Comparison of ENCODE assay signal across 15 mouse cellular contexts in the genomic region with DNA sequence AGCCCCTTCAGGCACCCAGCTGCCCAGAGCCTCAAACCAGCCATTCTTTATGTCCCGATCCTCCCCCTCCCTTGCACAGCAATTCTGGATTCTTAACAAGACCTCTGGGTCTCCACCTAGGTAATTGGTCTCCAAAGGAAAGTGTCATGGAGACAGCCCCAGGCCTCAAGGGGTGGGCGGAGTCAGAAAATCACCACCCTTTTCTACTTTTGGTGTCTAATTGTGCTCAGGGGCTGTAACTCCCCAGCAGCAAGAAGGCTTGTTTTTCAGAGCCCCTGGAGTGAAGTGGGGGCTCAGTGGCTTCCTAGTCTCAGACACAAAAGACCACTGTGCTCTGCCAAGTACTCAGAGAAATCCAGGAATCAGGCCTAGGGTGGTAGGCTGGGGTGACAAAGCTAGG. TPM values are rescaled to one million over a fixed set of nuclear protein-coding genes. Genes with fewer than 3 reads are reported as not detected.
A peak's percentile ranks its signal among the peaks of the same experiment; 100 is the strongest.
DNase-seq lines count a peak whose midpoint lies in the region; ATAC-seq and TF ChIP-seq lines count a peak whose summit lies in the region.
"Had no signal": no experiment of that assay in that cellular context is flagged by ENCODE, and none has a peak within 500 bp of the region (broad histone marks: within the 10 kb centered on the region; RNA-seq: fewer than 3 reads in every experiment).

No protein-coding gene starts in this region.

- no peaks in the 10 kb centered on the region for H3K27me3 ChIP-seq in heart, embryonic 16.5 days (ENCODE audit: control insufficient read depth, insufficient read depth, low read length)
- H3K27me3 ChIP-seq in midbrain, embryonic 13.5 days: no peaks in the 10 kb centered on the region
- no peaks in the 10 kb centered on the region for H3K27me3 ChIP-seq in midbrain, postnatal 0 days (ENCODE audit: insufficient read depth, low read length)
- H3K27me3 ChIP-seq: hindbrain, embryonic 15.5 days; limb, embryonic 15.5 days; stomach, embryonic 15.5 days had no signal

- no peaks in the 10 kb centered on the region for H3K9me3 ChIP-seq in heart, embryonic 16.5 days (replicated peaks; ENCODE audit: control insufficient read depth, low read length)
- no peaks in the 10 kb centered on the region for H3K9me3 ChIP-seq in midbrain, embryonic 13.5 days
- no peaks in the 10 kb centered on the region for H3K9me3 ChIP-seq in midbrain, postnatal 0 days (ENCODE audit: low read length)
- H3K9me3 ChIP-seq: hindbrain, embryonic 15.5 days; limb, embryonic 15.5 days; megakaryocyte, embryonic 14.5 days; stomach, embryonic 15.5 days had no signal

- DNase-seq in heart, postnatal 10 days: no peak
- no peak for DNase-seq in midbrain, postnatal 0 days (ENCODE audit: low spot score)
- peak; percentile 66 for DNase-seq in ZHBTc4 (ENCODE audit: low read depth, low spot score)
- no peak for DNase-seq in Muller cell, postnatal 12 days (ENCODE audit: inconsistent ontology term)
- no peak for DNase-seq in lung, adult 18-20 months
- DNase-seq: gastrocnemius, postnatal 10 days had no signal

- ATAC-seq in heart, embryonic 16.5 days (replicated peaks; ENCODE audit: extremely low read depth, insufficient read depth, low FRiP score): peak; percentile 42; the same call in 1 of the 2 replicates
- 0 out of 2 replicates have a peak, but pooled peaks have one; percentile 34 for ATAC-seq in midbrain, embryonic 13.5 days
- no peak for ATAC-seq in midbrain, postnatal 0 days (ENCODE audit: low FRiP score)
- 0 out of 2 replicates have a peak, but pooled peaks have one; percentile 2 for ATAC-seq in granulocyte monocyte progenitor cell, adult 5-6 weeks (replicated peaks; ENCODE audit: poor library complexity, severe bottlenecking)

- H3K36me3 ChIP-seq in heart, embryonic 16.5 days (ENCODE audit: control insufficient read depth, insufficient read depth): no peaks in the 10 kb centered on the region
- H3K36me3 ChIP-seq in midbrain, embryonic 13.5 days: no peaks in the 10 kb centered on the region
- no peaks in the 10 kb centered on the region for H3K36me3 ChIP-seq in midbrain, postnatal 0 days (ENCODE audit: insufficient read depth, low read length)
- H3K36me3 ChIP-seq: hindbrain, embryonic 15.5 days; limb, embryonic 15.5 days; stomach, embryonic 15.5 days had no signal

- no peaks in the 10 kb centered on the region for H3K4me1 ChIP-seq in heart, embryonic 16.5 days (ENCODE audit: control insufficient read depth, insufficient read depth, low read length)
- peaks cover 10% of the 10 kb centered on the region for H3K4me1 ChIP-seq in midbrain, embryonic 13.5 days (replicated peaks)
- no peaks in the 10 kb centered on the region for H3K4me1 ChIP-seq in midbrain, postnatal 0 days (ENCODE audit: insufficient read depth, low read length)
- H3K4me1 ChIP-seq: stomach, embryonic 15.5 days had no signal

- H3K27ac ChIP-seq in heart, embryonic 16.5 days (ENCODE audit: low read length): peak overlapping the region; percentile 65; the same call in 1 of the 2 replicates
- no peak overlapping the region for H3K27ac ChIP-seq in midbrain, embryonic 13.5 days
- H3K27ac ChIP-seq in midbrain, postnatal 0 days (ENCODE audit: low read depth, low read length): no peak overlapping the region
- H3K27ac ChIP-seq: hindbrain, embryonic 15.5 days; layer of hippocampus, adult 2 months; limb, embryonic 15.5 days; stomach, embryonic 15.5 days had no signal

- WGBS in heart, embryonic 16.5 days: 81% methylated on average over 2 of the region's 2 CpGs
- 65% methylated on average over 2 of the region's 2 CpGs for WGBS in midbrain, embryonic 13.5 days
- 54% methylated on average over 2 of the region's 2 CpGs for WGBS in midbrain, postnatal 0 days

- no peak overlapping the region; the same call in 1 of the 2 replicates for H3K9ac ChIP-seq in heart, embryonic 16.5 days (ENCODE audit: low read length)
- no peak overlapping the region for H3K9ac ChIP-seq in midbrain, embryonic 13.5 days (replicated peaks)
- H3K9ac ChIP-seq in midbrain, postnatal 0 days (replicated peaks; ENCODE audit: low read length, poor library complexity, severe bottlenecking): no peak overlapping the region
- H3K9ac ChIP-seq: hindbrain, embryonic 15.5 days; limb, embryonic 15.5 days; stomach, embryonic 15.5 days had no signal

- H3K4me3 ChIP-seq in heart, embryonic 16.5 days (ENCODE audit: low read length): no peak overlapping the region
- H3K4me3 ChIP-seq in midbrain, embryonic 13.5 days (replicated peaks): no peak overlapping the region
- H3K4me3 ChIP-seq in midbrain, postnatal 0 days (ENCODE audit: low read depth, low read length): no peak overlapping the region
- H3K4me3 ChIP-seq: hindbrain, embryonic 15.5 days; layer of hippocampus, adult 2 months; limb, embryonic 15.5 days; megakaryocyte, embryonic 14.5 days; stomach, embryonic 15.5 days had no signal

- H3K4me2 ChIP-seq in heart, embryonic 16.5 days (ENCODE audit: low read depth, low read length): no peak overlapping the region
- no peak overlapping the region for H3K4me2 ChIP-seq in midbrain, embryonic 13.5 days (replicated peaks)
- no peak overlapping the region for H3K4me2 ChIP-seq in midbrain, postnatal 0 days (ENCODE audit: low read depth, low read length, poor library complexity, severe bottlenecking)
- H3K4me2 ChIP-seq: hindbrain, embryonic 15.5 days; limb, embryonic 15.5 days; stomach, embryonic 15.5 days had no signal

- intact Hi-C loops in heart, postnatal 10 days (cut with DNase I): no loop called here

- no peak for TF ChIP-seq CTCF in midbrain, postnatal 0 days (IDR thresholded peaks at IDR 0.05)

RNA-seq across cellular contexts. Expression of a gene that starts 11.5 kb away (rescaled TPM):
- polyA plus RNA-seq in heart, embryonic 16.5 days (2015; fragmentation: Nextera tagmentation; extraction: Ambion mirVana): 0.33 and 0.37 TPM in 2 replicates
- total RNA-seq in heart, postnatal 10 days (2021): not detected
- not detected in 2 replicates for polyA plus RNA-seq in midbrain, embryonic 13.5 days (2015; fragmentation: Nextera tagmentation; extraction: Ambion mirVana)
- 1.9 TPM in 1 of 2 replicates, not detected in the other for total RNA-seq in midbrain, postnatal 0 days (2014; rRNA removed)
- polyA plus RNA-seq in midbrain, postnatal 0 days (2015; fragmentation: Nextera tagmentation; extraction: Ambion mirVana): not detected in 2 replicates
- not detected in 2 replicates for total RNA-seq in granulocyte monocyte progenitor cell, adult 5-6 weeks (2014; fragmentation: Nextera tagmentation)
- total RNA-seq in granulocyte monocyte progenitor cell, adult 5-6 weeks (2017): not detected in 2 replicates
- total RNA-seq: gastrocnemius, postnatal 10 days had no signal
- polyA plus RNA-seq: C2C12; hindbrain, embryonic 15.5 days had no signal

RNA-seq across cellular contexts. Expression of a gene that starts 39.1 kb away (rescaled TPM):
- polyA plus RNA-seq in heart, embryonic 16.5 days (2015; fragmentation: Nextera tagmentation; extraction: Ambion mirVana): 17.3 and 17.4 TPM in 2 replicates
- 1 to 10 TPM; 5.6 to 6.1 TPM for total RNA-seq in heart, postnatal 10 days (2021)
- 36.6 and 40.6 TPM in 2 replicates for polyA plus RNA-seq in midbrain, embryonic 13.5 days (2015; fragmentation: Nextera tagmentation; extraction: Ambion mirVana)
- total RNA-seq in midbrain, postnatal 0 days (2014; rRNA removed): 28.1 and 31.1 TPM in 2 replicates
- polyA plus RNA-seq in midbrain, postnatal 0 days (2015; fragmentation: Nextera tagmentation; extraction: Ambion mirVana): 22.1 and 25.2 TPM in 2 replicates
- 32.2 and 43.0 TPM in 2 replicates for total RNA-seq in granulocyte monocyte progenitor cell, adult 5-6 weeks (2014; fragmentation: Nextera tagmentation)
- 24.7 and 32.8 TPM in 2 replicates for total RNA-seq in granulocyte monocyte progenitor cell, adult 5-6 weeks (2017)

RNA-seq across cellular contexts. Expression of a gene that starts 44.8 kb away (rescaled TPM):
- 2.3 and 2.6 TPM in 2 replicates for polyA plus RNA-seq in heart, embryonic 16.5 days (2015; fragmentation: Nextera tagmentation; extraction: Ambion mirVana)
- under 1 TPM in 1 of 2 experiments, not detected in 1; 0.29 TPM for total RNA-seq in heart, postnatal 10 days (2021)
- 2.0 and 2.3 TPM in 2 replicates for polyA plus RNA-seq in midbrain, embryonic 13.5 days (2015; fragmentation: Nextera tagmentation; extraction: Ambion mirVana)
- not detected in 2 replicates for total RNA-seq in midbrain, postnatal 0 days (2014; rRNA removed)
- 1.5 and 2.2 TPM in 2 replicates for polyA plus RNA-seq in midbrain, postnatal 0 days (2015; fragmentation: Nextera tagmentation; extraction: Ambion mirVana)
- 0.99 and 4.6 TPM in 2 replicates for total RNA-seq in granulocyte monocyte progenitor cell, adult 5-6 weeks (2014; fragmentation: Nextera tagmentation)
- 1.9 and 4.6 TPM in 2 replicates for total RNA-seq in granulocyte monocyte progenitor cell, adult 5-6 weeks (2017)
- total RNA-seq: layer of hippocampus, adult 2 months had no signal

RNA-seq across cellular contexts. Expression of a gene that starts 57.1 kb away (rescaled TPM):
- 0.95 and 1.5 TPM in 2 replicates for polyA plus RNA-seq in heart, embryonic 16.5 days (2015; fragmentation: Nextera tagmentation; extraction: Ambion mirVana)
- under 1 TPM; 0.62 to 0.93 TPM for total RNA-seq in heart, postnatal 10 days (2021)
- polyA plus RNA-seq in midbrain, embryonic 13.5 days (2015; fragmentation: Nextera tagmentation; extraction: Ambion mirVana): 0.57 TPM in 2 replicates
- 0.66 and 1.4 TPM in 2 replicates for total RNA-seq in midbrain, postnatal 0 days (2014; rRNA removed)
- polyA plus RNA-seq in midbrain, postnatal 0 days (2015; fragmentation: Nextera tagmentation; extraction: Ambion mirVana): 0.54 and 0.78 TPM in 2 replicates
- 2.2 TPM in 1 of 2 replicates, not detected in the other for total RNA-seq in granulocyte monocyte progenitor cell, adult 5-6 weeks (2014; fragmentation: Nextera tagmentation)
- 1.1 TPM in 1 of 2 replicates, not detected in the other for total RNA-seq in granulocyte monocyte progenitor cell, adult 5-6 weeks (2017)

RNA-seq across cellular contexts. Expression of a gene that starts 59.6 kb away (rescaled TPM):
- 0.18 and 0.19 TPM in 2 replicates for polyA plus RNA-seq in heart, embryonic 16.5 days (2015; fragmentation: Nextera tagmentation; extraction: Ambion mirVana)
- not detected for total RNA-seq in heart, postnatal 10 days (2021)
- polyA plus RNA-seq in midbrain, embryonic 13.5 days (2015; fragmentation: Nextera tagmentation; extraction: Ambion mirVana): 0.66 and 0.93 TPM in 2 replicates
- total RNA-seq in midbrain, postnatal 0 days (2014; rRNA removed): 0.44 and 0.52 TPM in 2 replicates
- 0.20 and 0.23 TPM in 2 replicates for polyA plus RNA-seq in midbrain, postnatal 0 days (2015; fragmentation: Nextera tagmentation; extraction: Ambion mirVana)
- total RNA-seq in granulocyte monocyte progenitor cell, adult 5-6 weeks (2014; fragmentation: Nextera tagmentation): not detected in 2 replicates
- total RNA-seq in granulocyte monocyte progenitor cell, adult 5-6 weeks (2017): 0.17 TPM in 1 of 2 replicates, not detected in the other
